Mouse (Mus musculus): ENCODE measurements around the gene Cenpv. TPM values are rescaled to one million over a fixed set of nuclear protein-coding genes. Genes with fewer than 3 reads are reported as not detected.

The Cenpv gene
- total RNA-seq, 1 experiment from 2014 or later = 1.7 TPM

Other genes with a start within 250 kb of the Cenpv start
- 9.9 and 13.9 TPM in 2 replicates for gene Pigl, start 80.8 kb downstream of the Cenpv start, total RNA-seq (2017)
- 448 and 551 TPM in 2 replicates for gene Ncor1, start 80.7 kb downstream of the Cenpv start, total RNA-seq (2017)
- gene Ubb, start 11.9 kb upstream of the Cenpv start, total RNA-seq (2017) = 1,420 and 1,558 TPM in 2 replicates
- gene Trpv2, start 35.2 kb upstream of the Cenpv start, total RNA-seq (2017) = 62.7 and 66.9 TPM in 2 replicates
- 3.2 and 3.4 TPM in 2 replicates for gene Lrrc75a, start 109.3 kb upstream of the Cenpv start, total RNA-seq (2017)
- gene Mmgt2, start 109.4 kb upstream of the Cenpv start, total RNA-seq (2017) = 7.6 and 12.6 TPM in 2 replicates
- 10.6 and 12.8 TPM in 2 replicates for gene Zfp287, start 192.6 kb upstream of the Cenpv start, total RNA-seq (2017)
- not detected in 2 replicates for gene Gm10428, start 213.8 kb upstream of the Cenpv start, total RNA-seq (2017)